In genomic region chr10:52593780-52594179, GRCm38 (mm10) we compare ENCODE assay signal across 32 mouse cellular contexts.
"Had no signal": no experiment of that assay in that cellular context is flagged by ENCODE, and none has a peak within 500 bp of the region (broad histone marks: within the 10 kb centered on the region; RNA-seq: fewer than 3 reads in every experiment).

No protein-coding gene starts in this region.

- ATAC-seq: liver, embryonic 12.5 days; liver, postnatal 0 days; lung, postnatal 0 days; midbrain, embryonic 13.5 days; midbrain, embryonic 15.5 days; midbrain, embryonic 16.5 days had no signal

- H3K27ac ChIP-seq: left cerebral cortex, adult 2 months; limb, embryonic 10.5 days; limb, embryonic 12.5 days; limb, embryonic 13.5 days; limb, embryonic 15.5 days; liver, embryonic 12.5 days; liver, embryonic 13.5 days; liver, embryonic 14.5 days; liver, embryonic 15.5 days; lung, embryonic 15.5 days; macrophage; midbrain, embryonic 10.5 days; midbrain, embryonic 12.5 days; midbrain, embryonic 13.5 days; midbrain, embryonic 15.5 days had no signal

- H3K27me3 ChIP-seq: limb, embryonic 12.5 days; limb, embryonic 13.5 days; limb, embryonic 15.5 days; liver, embryonic 12.5 days; liver, embryonic 13.5 days; liver, embryonic 15.5 days; lung, embryonic 15.5 days; megakaryocyte, embryonic 14.5 days; midbrain, embryonic 12.5 days; midbrain, embryonic 13.5 days; midbrain, embryonic 15.5 days had no signal

- H3K9me3 ChIP-seq: limb, embryonic 10.5 days; limb, embryonic 12.5 days; limb, embryonic 13.5 days; limb, embryonic 15.5 days; liver, embryonic 12.5 days; liver, embryonic 13.5 days; liver, embryonic 15.5 days; lung, embryonic 15.5 days; midbrain, embryonic 10.5 days; midbrain, embryonic 12.5 days; midbrain, embryonic 13.5 days; midbrain, embryonic 15.5 days had no signal

- H3K36me3 ChIP-seq: limb, embryonic 10.5 days; limb, embryonic 12.5 days; limb, embryonic 13.5 days; limb, embryonic 15.5 days; liver, embryonic 12.5 days; liver, embryonic 13.5 days; liver, embryonic 15.5 days; lung, embryonic 15.5 days; midbrain, embryonic 10.5 days; midbrain, embryonic 12.5 days; midbrain, embryonic 13.5 days; midbrain, embryonic 15.5 days had no signal

- DNase-seq: left cerebral cortex, postnatal 4 days; liver; liver, embryonic 13.5 days; liver, postnatal 0 days; lung, adult 18-20 months; lung, adult 2 months; lung, embryonic 14.5 days; lung, postnatal 10 days; lung, postnatal 14 days; lung, postnatal 36 days; lung, postnatal 4 days; midbrain, embryonic 14.5 days had no signal

- H3K9ac ChIP-seq: limb, embryonic 12.5 days; limb, embryonic 13.5 days; limb, embryonic 15.5 days; liver, embryonic 12.5 days; liver, embryonic 13.5 days; liver, embryonic 14.5 days; liver, embryonic 15.5 days; liver, postnatal 0 days; lung, embryonic 14.5 days; lung, embryonic 15.5 days; midbrain, embryonic 12.5 days; midbrain, embryonic 13.5 days; midbrain, embryonic 15.5 days had no signal

- H3K4me1 ChIP-seq: limb, embryonic 10.5 days; limb, embryonic 12.5 days; limb, embryonic 13.5 days; limb, embryonic 15.5 days; liver, embryonic 12.5 days; liver, embryonic 13.5 days; liver, embryonic 15.5 days; lung, embryonic 15.5 days; megakaryocyte, embryonic 14.5 days; midbrain, embryonic 10.5 days; midbrain, embryonic 12.5 days; midbrain, embryonic 13.5 days; midbrain, embryonic 15.5 days had no signal

- H3K4me2 ChIP-seq: limb, embryonic 12.5 days; limb, embryonic 13.5 days; limb, embryonic 15.5 days; liver, embryonic 11.5 days; liver, embryonic 12.5 days; liver, embryonic 13.5 days; liver, embryonic 15.5 days; lung, embryonic 14.5 days; lung, embryonic 15.5 days; midbrain, embryonic 11.5 days; midbrain, embryonic 12.5 days; midbrain, embryonic 13.5 days; midbrain, embryonic 15.5 days had no signal

- H3K4me3 ChIP-seq: left cerebral cortex, adult 2 months; limb, embryonic 10.5 days; limb, embryonic 12.5 days; limb, embryonic 13.5 days; limb, embryonic 15.5 days; liver, embryonic 12.5 days; liver, embryonic 13.5 days; liver, embryonic 15.5 days; lung, embryonic 15.5 days; megakaryocyte, embryonic 14.5 days; midbrain, embryonic 10.5 days; midbrain, embryonic 12.5 days; midbrain, embryonic 13.5 days; midbrain, embryonic 15.5 days; myocyte had no signal
